Mouse (Mus musculus) erythroblast, embryonic 14.5 days (primary cell): ENCODE measurements around the gene Dazl.

Experiments
- GATA1 ChIP-seq: IDR thresholded peaks from 2 replicates; pipeline ENCODE4 v1.6.1; 2012; ENCODE audit warnings: low read length, inconsistent platforms, mixed read lengths
- TAL1 ChIP-seq: IDR thresholded peaks from 3 replicates; pipeline ENCODE4 v1.6.1; 2012; ENCODE audit warnings: low read length, inconsistent platforms, mixed read lengths

DNA sequence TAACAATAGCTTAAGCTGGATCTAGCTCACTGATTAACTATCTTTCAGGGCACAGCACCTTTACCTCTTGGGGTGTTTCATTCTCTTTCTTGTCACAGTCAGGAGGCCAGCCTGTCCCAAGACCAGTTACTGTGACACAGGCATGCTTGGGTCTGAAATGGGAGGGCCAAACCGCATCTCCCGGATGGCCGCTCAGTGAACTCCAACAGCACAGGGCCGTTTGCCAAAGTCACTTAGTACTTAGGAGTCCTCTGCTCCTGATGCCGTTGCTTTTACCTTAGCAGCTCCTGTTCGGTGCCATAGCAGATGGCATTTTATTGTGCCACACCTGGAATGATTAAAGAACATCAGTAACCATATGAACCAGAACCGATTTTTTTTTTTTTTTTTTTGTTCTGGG lies 5.4 kb upstream of the Dazl start:
- TF ChIP-seq TAL1 (no peak), GATA1 (no peak)
